Mouse (Mus musculus): ENCODE results near the gene Trpm1. TPM values are rescaled to one million over a fixed set of nuclear protein-coding genes. Genes with fewer than 3 reads are reported as not detected.
"Not testable (repeated sequence)": the region's sequence is repeated elsewhere in the genome, so short reads cannot be mapped to it uniquely, and the experiment has no call there.

The Trpm1 gene
- polyA plus RNA-seq (2012; ENCODE audit: insufficient read depth, low replicate concordance): 0.16 TPM in 1 of 2 replicates, not detected in the other

DNA sequence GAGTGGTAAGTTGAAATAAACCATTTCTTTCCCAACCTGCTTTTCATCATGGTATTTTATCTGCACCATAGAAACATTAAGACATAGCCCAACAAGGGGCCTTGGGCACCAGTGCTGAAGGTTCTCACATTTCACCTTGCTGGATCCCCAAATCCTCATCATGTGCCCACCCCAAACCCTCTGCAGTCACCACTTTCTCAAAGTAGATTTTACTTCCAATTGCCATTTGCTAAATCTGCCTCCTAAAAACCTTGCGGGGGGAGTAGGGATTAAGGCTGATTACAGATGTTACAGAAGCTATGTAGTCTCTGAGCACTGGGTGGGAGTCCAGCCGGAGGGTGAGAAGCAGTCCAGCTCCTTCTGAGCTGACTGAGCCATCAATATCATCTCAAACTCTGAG, at the start of gene Trpm1:
Gene Trpm1 (plus strand): TSS at position 301 of the 400 bp plus-strand sequence.
- peaks cover 27% of the 10 kb centered on the region for H3K27me3 ChIP-seq (replicated peaks)
- H3K9me3 ChIP-seq: peaks cover 8% of the 10 kb centered on the region
- no peaks in the 10 kb centered on the region for H3K36me3 ChIP-seq (replicated peaks; ENCODE audit: low read length)
- TF ChIP-seq GATA1 (IDR thresholded peaks at IDR 0.05; ENCODE audit: borderline replicate concordance, low read length): no peak
- TF ChIP-seq FLI1 (IDR thresholded peaks at IDR 0.05; ENCODE audit: low read length): no peak
- H3K4me3 ChIP-seq (replicated peaks): no peak within 1 kb of the TSS
- H3K4me1 ChIP-seq: peaks cover 20% of the 10 kb centered on the region

GRCm38 (mm10) chr7:64122131-64122715, 31.4 kb upstream of the Trpm1 start:
- Histone ChIP-seq H3K9me3 (peaks cover 16% of the 10 kb centered on the region), H3K27me3 (replicated peaks) (no peaks in the 10 kb centered on the region), H3K4me1 (peaks cover 14% of the 10 kb centered on the region), H3K36me3 (replicated peaks; ENCODE audit: low read length) (peaks cover 5% of the 10 kb centered on the region), H3K4me3 (replicated peaks) (peak overlapping the region; percentile 68)
- TF ChIP-seq FLI1 (IDR thresholded peaks at IDR 0.05; ENCODE audit: low read length): no peak

GRCm38 (mm10) chr7:64123721-64124120, 29.9 kb upstream of the Trpm1 start:
- peaks cover 14% of the 10 kb centered on the region for H3K4me1 ChIP-seq
- H3K9me3 ChIP-seq: peaks cover 16% of the 10 kb centered on the region
- H3K36me3 ChIP-seq (replicated peaks; ENCODE audit: low read length): peaks cover 5% of the 10 kb centered on the region
- no peak overlapping the region for H3K4me3 ChIP-seq (replicated peaks)
- no peaks in the 10 kb centered on the region for H3K27me3 ChIP-seq (replicated peaks)
- no peak for TF ChIP-seq GATA1 (IDR thresholded peaks at IDR 0.05; ENCODE audit: borderline replicate concordance, low read length)

- H3K27me3 ChIP-seq (replicated peaks); H3K4me3 ChIP-seq (replicated peaks): not testable (repeated sequence)
- peaks cover 14% of the 10 kb centered on the region for H3K4me1 ChIP-seq
These were observed 27.6 kb upstream of the Trpm1 start for GRCm38 (mm10) chr7:64125994-64126393.

DNA sequence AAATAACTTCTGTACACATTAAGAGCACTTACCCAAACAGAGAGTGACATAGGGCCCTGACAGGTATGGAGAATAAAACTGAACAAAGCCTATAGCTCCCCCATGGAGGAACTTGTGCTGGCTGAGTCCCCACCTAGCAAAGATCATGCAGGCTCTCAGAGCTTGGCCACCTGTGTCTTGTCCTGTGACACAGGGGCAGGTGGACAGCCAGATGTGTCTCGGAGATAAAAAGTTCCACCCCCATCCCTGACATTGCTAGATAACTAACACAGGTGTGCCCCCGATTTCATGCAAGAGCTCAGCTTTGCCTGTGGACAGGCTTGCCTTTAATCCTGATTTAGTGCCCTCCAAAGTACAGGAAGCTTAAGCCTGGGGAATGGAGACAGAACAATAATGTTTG, 13.8 kb upstream of the Trpm1 start:
- peaks cover 5% of the 10 kb centered on the region; the same call in 1 of the 2 replicates for H3K9me3 ChIP-seq
- peaks cover 4% of the 10 kb centered on the region for H3K27me3 ChIP-seq (replicated peaks)
- no peak overlapping the region for H3K4me3 ChIP-seq (replicated peaks)
- peaks cover 47% of the 10 kb centered on the region for H3K4me1 ChIP-seq
- no peaks in the 10 kb centered on the region for H3K36me3 ChIP-seq (replicated peaks; ENCODE audit: low read length)
- TF ChIP-seq FLI1 (IDR thresholded peaks at IDR 0.05; ENCODE audit: low read length): no peak
- TF ChIP-seq GATA1 (IDR thresholded peaks at IDR 0.05; ENCODE audit: borderline replicate concordance, low read length): no peak

More at GRCm38 (mm10) chr7:64125994-64126393, 27.6 kb upstream of the Trpm1 start:
- peaks cover 16% of the 10 kb centered on the region for H3K9me3 ChIP-seq
- H3K36me3 ChIP-seq (replicated peaks; ENCODE audit: low read length): not testable (repeated sequence)

GRCm38 (mm10) chr7:64141301-64142032, 12.2 kb upstream of the Trpm1 start:
- TF ChIP-seq FLI1 (IDR thresholded peaks at IDR 0.05; ENCODE audit: low read length): no peak
- TF ChIP-seq GATA1 (IDR thresholded peaks at IDR 0.05; ENCODE audit: borderline replicate concordance, low read length): no peak
- no peaks in the 10 kb centered on the region for H3K27me3 ChIP-seq (replicated peaks)
- H3K9me3 ChIP-seq: no peaks in the 10 kb centered on the region
- H3K4me1 ChIP-seq: peaks cover 39% of the 10 kb centered on the region
- peak overlapping the region; percentile 88 for H3K4me3 ChIP-seq (replicated peaks)
- H3K36me3 ChIP-seq (replicated peaks; ENCODE audit: low read length): no peaks in the 10 kb centered on the region

- no peaks in the 10 kb centered on the region for H3K36me3 ChIP-seq (replicated peaks; ENCODE audit: low read length)
These were observed 4.3 kb upstream of the Trpm1 start for GRCm38 (mm10) chr7:64149337-64149736.

GRCm38 (mm10) chr7:64149747-64150146, 3.9 kb upstream of the Trpm1 start:
- TF ChIP-seq GATA1 (IDR thresholded peaks at IDR 0.05; ENCODE audit: borderline replicate concordance, low read length): no peak
- TF ChIP-seq FLI1 (IDR thresholded peaks at IDR 0.05; ENCODE audit: low read length): no peak
- Histone ChIP-seq H3K36me3 (replicated peaks; ENCODE audit: low read length) (no peaks in the 10 kb centered on the region), H3K27me3 (replicated peaks) (peaks cover 19% of the 10 kb centered on the region)

More at GRCm38 (mm10) chr7:64149337-64149736, 4.3 kb upstream of the Trpm1 start:
- no peaks in the 10 kb centered on the region; the same call in 1 of the 2 replicates for H3K4me1 ChIP-seq
- TF ChIP-seq GATA1 (IDR thresholded peaks at IDR 0.05; ENCODE audit: borderline replicate concordance, low read length): no peak
- TF ChIP-seq FLI1 (IDR thresholded peaks at IDR 0.05; ENCODE audit: low read length): no peak
- H3K4me3 ChIP-seq (replicated peaks): no peak overlapping the region
- no peaks in the 10 kb centered on the region for H3K9me3 ChIP-seq
- peaks cover 19% of the 10 kb centered on the region for H3K27me3 ChIP-seq (replicated peaks)

DNA sequence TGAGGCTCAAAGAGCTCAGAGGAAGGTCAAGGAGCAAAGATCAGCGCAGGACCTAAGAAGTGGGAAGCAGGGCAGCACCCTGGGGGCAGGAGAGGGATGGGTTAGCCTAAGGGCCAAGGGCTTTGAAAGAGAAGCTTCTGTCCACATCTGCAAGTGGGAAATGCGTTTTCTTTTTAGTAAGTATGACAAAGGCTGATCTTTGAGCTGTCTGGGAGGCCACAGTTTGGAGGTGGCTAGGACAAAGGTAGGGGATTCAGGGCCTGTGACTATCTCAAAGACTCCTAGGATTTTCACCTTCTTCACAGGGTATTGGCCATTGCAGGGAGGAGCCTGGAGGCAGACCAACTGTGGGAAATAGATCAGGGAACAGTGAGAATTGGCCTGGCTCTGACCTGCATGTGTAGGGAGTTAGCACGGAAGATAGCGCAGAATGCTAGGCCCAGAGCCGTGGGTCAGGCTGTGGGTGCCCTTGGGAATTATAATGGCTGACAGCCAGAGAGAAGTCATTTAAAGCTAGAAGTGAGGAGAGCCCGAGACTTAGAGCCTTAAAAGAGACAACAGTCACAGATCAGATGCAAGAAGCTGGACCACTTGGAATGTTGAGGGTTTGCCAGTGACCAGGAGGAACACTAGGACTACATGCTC, 3.1 kb upstream of the Trpm1 start:
- no peak overlapping the region for H3K4me3 ChIP-seq (replicated peaks)
- no peaks in the 10 kb centered on the region for H3K9me3 ChIP-seq
- H3K27me3 ChIP-seq (replicated peaks): peaks cover 23% of the 10 kb centered on the region
- H3K4me1 ChIP-seq: peaks cover 7% of the 10 kb centered on the region
- TF ChIP-seq GATA1 (IDR thresholded peaks at IDR 0.05; ENCODE audit: borderline replicate concordance, low read length): no peak
- TF ChIP-seq FLI1 (IDR thresholded peaks at IDR 0.05; ENCODE audit: low read length): no peak
- no peaks in the 10 kb centered on the region for H3K36me3 ChIP-seq (replicated peaks; ENCODE audit: low read length)

More at GRCm38 (mm10) chr7:64149747-64150146, 3.9 kb upstream of the Trpm1 start:
- Histone ChIP-seq H3K9me3 (no peaks in the 10 kb centered on the region), H3K4me1 (no peaks in the 10 kb centered on the region; the same call in 1 of the 2 replicates), H3K4me3 (replicated peaks) (no peak overlapping the region)

- Histone ChIP-seq H3K9me3 (peaks cover 8% of the 10 kb centered on the region), H3K4me3 (replicated peaks) (peak overlapping the region; percentile 62)
These were observed 1.6 kb downstream of the Trpm1 start for GRCm38 (mm10) chr7:64155226-64155625.

More at GRCm38 (mm10) chr7:64155226-64155625, 1.6 kb downstream of the Trpm1 start:
- Histone ChIP-seq H3K36me3 (replicated peaks; ENCODE audit: low read length) (no peaks in the 10 kb centered on the region), H3K27me3 (replicated peaks) (peaks cover 29% of the 10 kb centered on the region), H3K4me1 (peaks cover 37% of the 10 kb centered on the region)
- TF ChIP-seq GATA1 (IDR thresholded peaks at IDR 0.05; ENCODE audit: borderline replicate concordance, low read length) (no peak), FLI1 (IDR thresholded peaks at IDR 0.05; ENCODE audit: low read length) (no peak)
